Mouse (Mus musculus) hindbrain, embryonic 11.5 days (tissue): ENCODE measurements around the gene Rhd. TPM values are rescaled to one million over a fixed set of nuclear protein-coding genes. Genes with fewer than 3 reads are reported as not detected.

ENCODE experiments used
- ATAC-seq: fragments of 200-750 bp; cut with Nextera tagmentation; 2 replicates; pipeline ENCODE4 v1.8.0; 2017; ENCODE audit warnings: mild to moderate bottlenecking, moderate TSS enrichment, moderate library complexity; ENCODE audit not compliant: low FRiP score
- DNase-seq: peaks from one replicate; pipeline ENCODE4 v3.0.0-alpha.2; 2015; ENCODE audit warnings: low spot score
- H3K27ac ChIP-seq: fragments of 300-500 bp; sonication (generic); 2 replicates; pipeline ENCODE4 v1.5.1; 2014; ENCODE audit warnings: mild to moderate bottlenecking, low read depth, low read length
- H3K27me3 ChIP-seq: fragments of 300-500 bp; sonication (generic); 2 replicates; pipeline ENCODE4 v1.6.1; 2014; ENCODE audit warnings: mild to moderate bottlenecking, low read length, moderate library complexity, mixed read lengths; ENCODE audit not compliant: control insufficient read depth, insufficient read depth
- H3K36me3 ChIP-seq: fragments of 300-500 bp; sonication (generic); 2 replicates; pipeline ENCODE4 v1.6.1; 2014; ENCODE audit warnings: mild to moderate bottlenecking, low read length, moderate library complexity, mixed read lengths; ENCODE audit not compliant: control insufficient read depth, insufficient read depth
- H3K4me1 ChIP-seq: fragments of 300-500 bp; sonication (generic); replicated peaks from 2 replicates; pipeline ENCODE4 v1.6.1; 2014; ENCODE audit warnings: low read length, mixed read lengths; ENCODE audit not compliant: control insufficient read depth, insufficient read depth
- H3K4me2 ChIP-seq: fragments of 300-500 bp; sonication (generic); replicated peaks from 2 replicates; pipeline ENCODE4 v1.6.1; 2014; ENCODE audit warnings: mild to moderate bottlenecking, low read depth, low read length
- H3K4me3 ChIP-seq: fragments of 300-500 bp; sonication (generic); 2 replicates; pipeline ENCODE4 v1.5.1; 2014; ENCODE audit warnings: low read depth, low read length
- H3K9ac ChIP-seq: fragments of 300-500 bp; sonication (generic); 2 replicates; pipeline ENCODE4 v1.6.1; 2014; ENCODE audit warnings: low read depth, low read length
- H3K9me3 ChIP-seq: fragments of 300-500 bp; sonication (generic); 2 replicates; pipeline ENCODE4 v1.6.1; 2016; ENCODE audit warnings: low read length; ENCODE audit not compliant: control insufficient read depth
- WGBS: fragments of 180-500 bp; shearing (Covaris S2); extraction: QIAGEN DNeasy Blood & Tissue Kit; methylation state at CpG from one replicate; pipeline ENCODE4 v1.1.7; 2014; 5-methylcytosine and 5-hydroxymethylcytosine counted together
- polyA plus RNA-seq: library from polyadenylated mRNA; unstranded; fragments of >200 nt; fragmentation: Nextera tagmentation; extraction: Ambion mirVana; gene quantifications from 2 replicates; pipeline ENCODE4 v1.2.1, GENCODE M21; 2014

Rhd gene
- polyA plus RNA-seq, 1 experiment from 2014 or later = 15.1 TPM

- Histone ChIP-seq H3K4me3 (no peak overlapping the region), H3K27ac (no peak overlapping the region), H3K36me3 (no peaks in the 10 kb centered on the region), H3K4me2 (no peak overlapping the region), H3K9ac (no peak overlapping the region), H3K4me1 (no peaks in the 10 kb centered on the region), H3K9me3 (no peaks in the 10 kb centered on the region), H3K27me3 (peaks cover 2% of the 10 kb centered on the region)
- DNase-seq (no peak), ATAC-seq (no peak)
- 56% methylated on average over 27 of the region's 27 CpGs for WGBS
Measured at GRCm38 (mm10) chr4:134943758-134944538, 79.6 kb downstream of the Rhd start.

Other genes with a start within 250 kb of the Rhd start
- gene Man1c1, start 160.2 kb upstream of the Rhd start, polyA plus RNA-seq = 3.8 and 5.3 TPM in 2 replicates
- 4.3 and 5.6 TPM in 2 replicates for gene Ldlrap1, start 96.5 kb upstream of the Rhd start, polyA plus RNA-seq
- 59.0 and 73.1 TPM in 2 replicates for gene Maco1, start 11.2 kb upstream of the Rhd start, polyA plus RNA-seq
- gene Tmem50a, start 50.5 kb downstream of the Rhd start, polyA plus RNA-seq = 153 and 167 TPM in 2 replicates
- gene Rsrp1, start 59.1 kb downstream of the Rhd start, polyA plus RNA-seq = 382 and 434 TPM in 2 replicates
- 77.6 and 80.3 TPM in 2 replicates for gene Syf2, start 66.4 kb downstream of the Rhd start, polyA plus RNA-seq